Mouse (Mus musculus) liver, postnatal 0 days (tissue): ENCODE measurements around the gene Fat3.

Experiments used
- CTCF ChIP-seq: sonication (generic); IDR thresholded peaks from 2 replicates; pipeline ENCODE4 v1.5.1; 2016; ENCODE audit warnings: antibody characterized with exemption, low read depth
- EP300 ChIP-seq: IDR thresholded peaks from 2 replicates; pipeline ENCODE4 v1.6.1; 2016; ENCODE audit warnings: antibody characterized with exemption, low read depth, mild to moderate bottlenecking

DNA sequence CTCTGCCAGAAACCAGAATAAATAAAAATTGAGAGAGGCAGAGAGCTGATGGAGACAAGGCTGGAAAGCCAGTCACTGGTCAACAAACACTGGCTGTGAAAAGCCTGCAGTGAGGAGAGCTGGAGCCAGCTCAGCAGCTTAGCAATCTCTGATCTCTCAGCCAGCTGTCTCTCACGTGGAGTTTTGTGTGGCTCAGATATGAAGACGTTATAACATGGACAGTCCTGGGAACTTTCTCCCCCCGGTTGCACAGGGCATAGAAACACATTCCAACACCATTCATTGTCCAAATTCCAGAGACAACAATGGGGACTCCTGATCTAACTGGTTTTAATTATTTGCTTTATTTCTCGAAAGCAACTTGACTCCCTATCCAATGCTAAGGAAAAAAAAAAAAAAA lies 2.2 kb downstream of the Fat3 start:
- TF ChIP-seq CTCF, result no peak
- TF ChIP-seq EP300, result no peak
